Mouse (Mus musculus) liver, postnatal 0 days (tissue): Measurements from ENCODE around the gene Repin1. TPM values are rescaled to one million over a fixed set of nuclear protein-coding genes. Genes with fewer than 3 reads are reported as not detected.
A peak's percentile ranks its signal among the peaks of the same experiment; 100 is the strongest.

Source experiments
- ATAC-seq: fragments of 200-750 bp; cut with Nextera tagmentation; 2 replicates; pipeline ENCODE4 v1.8.0; 2017; ENCODE audit warnings: mild to moderate bottlenecking, moderate library complexity
- DNase-seq: peaks from one replicate; pipeline ENCODE4 v3.0.0-alpha.2; 2016
- H3K27ac ChIP-seq: fragments of 300-500 bp; sonication (generic); 2 replicates; pipeline ENCODE4 v1.5.1; 2014; ENCODE audit warnings: antibody characterized with exemption, moderate library complexity, mild to moderate bottlenecking, low read depth
- H3K27me3 ChIP-seq: fragments of 300-500 bp; sonication (generic); 2 replicates; pipeline ENCODE4 v1.6.1; 2014; ENCODE audit warnings: low read length, control low read depth, mixed read lengths; ENCODE audit not compliant: insufficient read depth
- H3K36me3 ChIP-seq: fragments of 300-500 bp; sonication (generic); replicated peaks from 2 replicates; pipeline ENCODE4 v1.6.1; 2014; ENCODE audit warnings: mild to moderate bottlenecking, control low read depth, low read length, moderate library complexity, mixed read lengths; ENCODE audit not compliant: insufficient read depth
- H3K4me1 ChIP-seq: fragments of 300-500 bp; sonication (generic); 2 replicates; pipeline ENCODE4 v1.6.1; 2014; ENCODE audit warnings: antibody characterized with exemption, mild to moderate bottlenecking, control low read depth; ENCODE audit not compliant: insufficient read depth
- H3K4me2 ChIP-seq: fragments of 300-500 bp; sonication (generic); 2 replicates; pipeline ENCODE4 v1.6.1; 2014; ENCODE audit warnings: low read depth, mild to moderate bottlenecking, low read length, moderate library complexity, mixed read lengths
- H3K4me3 ChIP-seq: fragments of 300-500 bp; sonication (generic); 2 replicates; pipeline ENCODE4 v1.5.1; 2014; ENCODE audit warnings: low read depth, low read length
- H3K9ac ChIP-seq: fragments of 300-500 bp; sonication (generic); replicated peaks from 2 replicates; pipeline ENCODE4 v1.6.1; 2014; ENCODE audit warnings: mild to moderate bottlenecking, moderate library complexity
- H3K9me3 ChIP-seq: fragments of 300-500 bp; sonication (generic); 2 replicates; pipeline ENCODE4 v1.6.1; 2016; ENCODE audit warnings: mild to moderate bottlenecking, control low read depth, low read length, mixed read lengths
- CTCF ChIP-seq: sonication (generic); IDR thresholded peaks from 2 replicates; pipeline ENCODE4 v1.5.1; 2016; ENCODE audit warnings: antibody characterized with exemption, low read depth
- EP300 ChIP-seq: IDR thresholded peaks from 2 replicates; pipeline ENCODE4 v1.6.1; 2016; ENCODE audit warnings: antibody characterized with exemption, low read depth, mild to moderate bottlenecking
- WGBS: fragments of 180-500 bp; shearing (Covaris S2); extraction: QIAGEN DNeasy Blood & Tissue Kit; methylation state at CpG from one replicate; pipeline ENCODE4 v1.1.7; 2014; ENCODE audit not compliant: insufficient replicate concordance; 5-methylcytosine and 5-hydroxymethylcytosine counted together
- polyA plus RNA-seq: library from polyadenylated mRNA; unstranded; fragments of >200 nt; fragmentation: Nextera tagmentation; extraction: Ambion mirVana; gene quantifications from 2 replicates; pipeline ENCODE4 v1.2.1, GENCODE M21; 2015

Gene Repin1
- polyA plus RNA-seq, 1 experiment from 2014 or later: 14.4 TPM

- ATAC-seq (no peak), DNase-seq (no peak)
- Histone ChIP-seq H3K4me1 (peaks cover 17% of the 10 kb centered on the region), H3K27ac (peak overlapping the region; percentile 91), H3K27me3 (no peaks in the 10 kb centered on the region), H3K4me3 (no peak overlapping the region), H3K4me2 (no peak overlapping the region), H3K9me3 (no peaks in the 10 kb centered on the region), H3K36me3 (peaks cover 26% of the 10 kb centered on the region), H3K9ac (no peak overlapping the region)
- 78% methylated on average over 1 of the region's 1 CpGs for WGBS
- TF ChIP-seq CTCF: no peak
- no peak for TF ChIP-seq EP300
Measured at GRCm38 (mm10) chr6:48600594-48600993, 6.9 kb downstream of the Repin1 start.

- Histone ChIP-seq H3K4me1 (peaks cover 17% of the 10 kb centered on the region), H3K4me3 (peak within 1 kb of the TSS; percentile 64), H3K36me3 (peaks cover 22% of the 10 kb centered on the region), H3K4me2 (peak within 1 kb of the TSS; percentile 88), H3K27me3 (no peaks in the 10 kb centered on the region), H3K9ac (peak within 1 kb of the TSS; percentile 65), H3K9me3 (no peaks in the 10 kb centered on the region), H3K27ac (peak within 1 kb of the TSS; percentile 91)
- TF ChIP-seq CTCF: no peak
- TF ChIP-seq EP300: peak; percentile 60; the same call in 1 of the 2 replicates
- peak; percentile 98 for ATAC-seq
- WGBS: 5% methylated on average over 42 of the region's 42 CpGs
- DNase-seq: peak; percentile 95
Measured at GRCm38 (mm10) chr6:48601271-48602079, 7.8 kb downstream of the Repin1 start, which contains the start of gene Zfp775. TSS of gene Zfp775 (plus strand) at chr6:48602063.

GRCm38 (mm10) chr6:48602080-48602741 lies 8.5 kb downstream of the Repin1 start:
- WGBS: 2% methylated on average over 28 of the region's 28 CpGs
- peak overlapping the region; percentile 88 for H3K4me2 ChIP-seq
- H3K27ac ChIP-seq: peak overlapping the region; percentile 91
- peaks cover 14% of the 10 kb centered on the region for H3K36me3 ChIP-seq
- no peak for DNase-seq
- no peaks in the 10 kb centered on the region for H3K9me3 ChIP-seq
- H3K4me3 ChIP-seq: peak overlapping the region; percentile 64
- H3K4me1 ChIP-seq: peaks cover 17% of the 10 kb centered on the region
- no peak for TF ChIP-seq CTCF
- TF ChIP-seq EP300: no peak
- ATAC-seq: no peak
- no peaks in the 10 kb centered on the region for H3K27me3 ChIP-seq
- H3K9ac ChIP-seq: peak overlapping the region; percentile 65

- H3K4me3 ChIP-seq: no peak overlapping the region
- H3K4me1 ChIP-seq: peaks cover under 1% of the 10 kb centered on the region; the same call in 1 of the 2 replicates
- no peak for TF ChIP-seq CTCF
- TF ChIP-seq EP300: no peak
- WGBS: 77% methylated on average over 2 of the region's 2 CpGs
- H3K36me3 ChIP-seq: no peaks in the 10 kb centered on the region
- H3K9ac ChIP-seq: no peak overlapping the region
- DNase-seq: no peak
- H3K9me3 ChIP-seq: no peaks in the 10 kb centered on the region
- H3K4me2 ChIP-seq: no peak overlapping the region
- H3K27ac ChIP-seq: no peak overlapping the region
- H3K27me3 ChIP-seq: no peaks in the 10 kb centered on the region
- no peak for ATAC-seq
Measured at GRCm38 (mm10) chr6:48608124-48608523, 14.4 kb downstream of the Repin1 start.

GRCm38 (mm10) chr6:48609512-48609911 lies 15.8 kb downstream of the Repin1 start:
- ATAC-seq (peak; percentile 56), DNase-seq (no peak)
- Histone ChIP-seq H3K36me3 (no peaks in the 10 kb centered on the region; the same call in 1 of the 2 replicates), H3K4me1 (no peaks in the 10 kb centered on the region), H3K27ac (no peak overlapping the region), H3K9me3 (no peaks in the 10 kb centered on the region), H3K4me2 (no peak overlapping the region), H3K9ac (no peak overlapping the region), H3K27me3 (no peaks in the 10 kb centered on the region), H3K4me3 (no peak overlapping the region)
- WGBS: 39% methylated on average over 5 of the region's 7 CpGs
- TF ChIP-seq EP300 (no peak), CTCF (no peak)

- DNase-seq: no peak
- H3K4me1 ChIP-seq: no peaks in the 10 kb centered on the region
- H3K4me2 ChIP-seq: no peak overlapping the region
- no peak overlapping the region for H3K9ac ChIP-seq
- no peak overlapping the region for H3K4me3 ChIP-seq
- H3K36me3 ChIP-seq: no peaks in the 10 kb centered on the region; the same call in 1 of the 2 replicates
- H3K27me3 ChIP-seq: no peaks in the 10 kb centered on the region
- H3K27ac ChIP-seq: no peak overlapping the region
- 66% methylated on average over 3 of the region's 3 CpGs for WGBS
- H3K9me3 ChIP-seq: no peaks in the 10 kb centered on the region
- TF ChIP-seq CTCF (no peak), EP300 (no peak)
- ATAC-seq: no peak
Measured at GRCm38 (mm10) chr6:48610657-48611056, 17.0 kb downstream of the Repin1 start.
